Mouse (Mus musculus) gastrocnemius, adult 8-10 months (tissue): Measurements from ENCODE around the gene Alkbh7. TPM values are rescaled to one million over a fixed set of nuclear protein-coding genes. Genes with fewer than 3 reads are reported as not detected.
A peak's percentile ranks its signal among the peaks of the same experiment; 100 is the strongest.

ENCODE experiments used
- DNase-seq, 2 experiments: peaks; one replicate each; pipeline ENCODE4 v3.0.0; 2022; ENCODE audit warnings: low spot score in 2 of 2
- total RNA-seq, 4 experiments: library from RNA; stranded (reverse); gene quantifications; 2 replicates each; pipeline ENCODE4 v1.2.4; 2022

The Alkbh7 gene
- total RNA-seq = 10 to 100 TPM; 20.2 to 27.1 (median 21.9) TPM

DNA sequence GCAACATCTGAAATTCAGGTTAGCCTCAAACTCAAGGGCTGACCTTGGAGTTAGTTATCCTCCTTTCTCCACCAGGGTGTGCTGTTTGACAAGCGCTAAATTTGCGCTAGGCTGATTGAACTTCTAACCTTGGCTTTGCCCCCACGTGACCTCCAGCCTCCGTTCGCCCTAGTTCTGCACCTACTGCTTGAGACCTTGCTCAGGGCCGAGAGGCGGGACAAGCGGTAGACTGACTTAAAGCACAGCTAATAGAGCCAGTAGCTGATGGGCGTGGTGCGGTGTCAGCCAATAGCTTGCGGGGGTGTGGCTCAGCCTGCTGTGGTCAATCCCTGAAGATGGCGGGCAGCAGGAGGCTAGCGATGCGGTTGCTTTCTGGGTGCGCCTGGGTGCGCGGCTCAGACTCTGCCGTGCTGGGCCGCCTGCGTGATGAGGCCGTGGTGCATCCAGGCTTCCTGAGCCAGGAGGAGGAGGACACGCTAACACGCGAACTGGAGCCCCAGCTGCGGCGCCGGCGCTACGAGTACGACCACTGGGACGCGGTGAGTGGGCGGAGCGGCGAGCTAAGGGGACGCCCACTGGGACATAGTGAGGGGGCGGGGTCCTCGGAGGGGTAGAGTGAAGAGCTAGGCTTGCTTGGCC lies at the start of gene Alkbh7:
Gene Alkbh7 (plus strand): TSS at position 311 of the 639 bp plus-strand sequence.
- peak; percentile 94 to 97 for DNase-seq

DNA sequence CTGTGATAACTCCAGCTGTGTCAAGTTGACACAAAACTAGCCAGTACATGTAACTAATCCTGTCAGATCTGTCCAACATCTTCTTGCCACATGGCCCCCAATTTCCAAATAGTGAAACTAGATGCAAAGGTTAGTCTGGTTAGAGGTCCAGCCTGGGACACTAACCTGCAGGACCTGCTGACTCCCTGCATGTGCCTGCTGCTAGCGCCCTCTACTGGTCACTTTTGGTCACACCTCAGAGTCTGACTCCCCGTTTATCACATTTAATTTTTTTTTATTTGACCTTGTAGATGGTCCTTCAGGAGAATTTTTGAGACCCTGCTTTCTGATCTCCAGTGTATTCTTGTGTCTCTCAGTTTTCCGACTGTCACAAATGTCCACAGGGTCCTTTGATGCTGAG lies 46.2 kb upstream of the Alkbh7 start:
- DNase-seq = peak; percentile 33 to 40

DNA sequence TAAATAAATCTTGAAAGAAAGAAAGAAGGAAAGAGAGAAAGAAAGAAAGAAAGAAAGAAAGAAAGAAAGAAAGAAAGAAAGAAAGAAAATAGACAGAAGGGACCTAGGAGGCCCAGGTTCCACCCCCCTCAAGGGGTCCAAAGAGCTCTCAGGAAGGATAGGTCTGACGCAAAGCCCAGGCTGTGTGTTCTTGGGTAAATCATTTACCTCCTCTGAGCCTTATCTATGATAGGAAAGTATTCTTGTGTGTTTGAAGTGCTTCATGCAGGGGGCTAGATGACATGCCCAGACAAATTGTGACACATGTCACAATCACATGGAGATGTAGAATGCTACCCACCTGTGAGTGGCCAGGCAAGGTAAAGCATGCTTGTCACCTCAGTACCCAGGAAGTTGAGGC lies 44.5 kb upstream of the Alkbh7 start:
- DNase-seq = no peak

DNA sequence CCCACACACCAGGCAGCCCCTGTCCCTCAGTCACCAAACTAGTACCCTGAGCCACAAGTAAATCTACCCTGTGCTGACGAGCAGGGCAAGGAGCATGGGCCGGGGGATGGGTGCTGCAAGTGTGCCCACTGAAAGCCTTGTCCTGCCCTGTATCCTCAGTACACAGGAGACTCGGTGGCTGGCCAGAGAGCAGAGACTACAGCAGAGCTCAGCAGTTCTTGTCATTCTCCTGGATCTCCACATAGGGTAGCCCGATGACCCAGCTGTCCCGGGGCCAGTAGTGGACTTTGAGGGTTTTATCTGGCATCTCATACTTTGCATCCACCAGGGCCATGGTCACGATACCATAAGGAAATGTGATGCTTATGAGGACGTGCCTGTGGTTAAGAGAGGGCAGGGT lies 42.3 kb upstream of the Alkbh7 start:
- no peak for DNase-seq

DNA sequence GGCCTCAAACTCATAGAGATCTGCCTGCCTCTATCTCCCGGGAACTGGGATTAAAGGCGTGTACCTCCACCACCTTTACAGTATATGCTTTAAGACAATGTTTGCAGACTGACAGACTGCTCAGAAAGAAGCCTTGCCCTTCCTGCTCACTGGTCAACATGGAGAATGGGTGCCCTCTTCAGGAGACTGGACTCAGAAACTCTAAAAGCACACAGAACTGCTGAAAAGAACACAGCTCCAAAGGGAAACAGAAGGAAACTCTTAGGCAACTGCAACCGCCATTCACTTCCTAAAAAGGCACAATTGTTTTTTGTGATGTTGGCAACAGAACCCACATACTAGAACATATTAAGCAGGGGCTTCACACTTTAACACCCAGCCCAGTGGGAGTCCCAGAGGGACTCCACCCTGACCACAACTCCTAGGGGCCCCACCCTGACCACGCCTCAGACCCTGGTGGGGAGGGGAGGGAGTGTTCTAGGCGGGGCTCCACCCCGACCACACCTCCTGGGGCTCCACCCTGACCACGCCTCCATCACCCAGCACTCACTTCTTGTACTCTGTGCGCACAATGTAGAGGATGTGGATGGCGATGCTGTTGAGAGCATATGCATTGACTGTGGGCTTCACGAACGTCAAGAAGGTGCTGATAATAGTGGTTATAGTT lies 39.2 kb upstream of the Alkbh7 start:
- DNase-seq = no peak

DNA sequence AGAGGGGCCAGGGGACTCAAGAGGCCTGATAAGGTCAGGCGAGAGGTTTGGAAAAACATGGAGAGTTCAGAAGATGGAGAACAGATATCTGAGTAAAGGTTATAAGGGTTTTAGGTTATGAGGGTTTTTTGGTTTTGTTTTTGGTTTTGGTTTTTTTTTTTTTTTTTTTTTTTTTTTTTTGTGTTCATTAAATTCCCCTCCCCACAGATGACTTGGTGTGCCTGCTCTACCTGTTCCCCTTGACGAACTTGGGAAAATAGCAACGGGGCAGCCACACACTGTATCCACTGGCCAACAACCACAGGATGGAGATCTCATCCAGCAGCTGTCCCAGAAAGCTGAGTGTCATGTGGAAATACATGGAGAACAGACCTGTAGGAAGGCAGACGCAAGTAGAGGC lies 38.5 kb upstream of the Alkbh7 start:
- no peak for DNase-seq

DNA sequence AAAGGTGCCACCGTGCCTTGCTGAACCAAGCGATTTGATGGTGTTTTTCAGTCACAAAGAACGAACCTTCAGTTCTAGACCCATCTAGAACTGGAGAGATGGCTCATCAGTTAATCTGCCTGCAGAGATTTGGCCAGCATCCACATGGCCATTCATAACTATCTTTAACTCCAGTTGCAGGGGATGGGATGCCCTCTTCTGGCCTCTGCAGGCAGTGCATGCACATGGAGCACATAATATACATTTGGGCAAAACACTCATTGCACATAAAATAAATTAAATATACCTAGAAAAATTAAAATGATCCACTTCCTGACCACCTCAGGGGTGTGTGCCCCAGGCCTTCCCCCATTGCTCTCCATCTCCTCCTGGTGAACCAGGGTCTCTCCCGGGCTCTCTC lies 35.3 kb upstream of the Alkbh7 start:
- DNase-seq = no peak

DNA sequence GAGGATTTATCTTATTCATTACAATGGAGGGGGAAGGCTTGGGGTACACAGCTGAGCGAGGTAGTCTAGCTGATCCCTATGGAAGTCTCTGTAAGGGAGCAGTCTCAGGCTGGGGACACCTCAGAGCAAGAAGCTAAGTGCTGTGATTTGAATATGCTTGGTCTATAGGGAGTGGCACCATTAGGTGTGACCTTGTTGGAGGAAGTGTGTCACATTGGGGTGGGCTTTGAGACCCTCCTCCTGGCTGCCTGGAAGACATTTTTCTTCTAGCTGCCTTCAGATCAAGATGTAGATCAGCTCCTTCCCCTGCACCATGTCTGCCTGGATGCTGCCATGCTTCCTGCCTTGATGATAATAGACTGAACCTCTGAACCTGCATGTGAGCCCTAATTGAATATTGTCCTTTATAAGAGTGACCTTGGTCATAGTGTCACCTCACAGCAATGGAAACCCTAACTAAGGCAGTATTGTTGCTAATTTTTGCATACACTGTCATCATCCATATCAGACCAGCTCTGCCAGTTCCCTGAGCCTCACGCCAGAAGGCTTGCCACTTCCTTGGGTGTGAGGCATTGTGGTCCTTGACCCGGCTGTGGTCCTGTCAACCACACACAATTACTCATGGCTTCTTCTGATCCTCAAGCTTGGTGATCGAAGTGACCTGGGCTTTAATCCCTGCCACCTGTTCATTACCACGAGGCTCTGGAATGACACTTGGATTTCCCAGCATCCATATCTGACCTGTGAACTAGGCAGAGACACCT lies 34.3 kb upstream of the Alkbh7 start:
- DNase-seq = no peak

DNA sequence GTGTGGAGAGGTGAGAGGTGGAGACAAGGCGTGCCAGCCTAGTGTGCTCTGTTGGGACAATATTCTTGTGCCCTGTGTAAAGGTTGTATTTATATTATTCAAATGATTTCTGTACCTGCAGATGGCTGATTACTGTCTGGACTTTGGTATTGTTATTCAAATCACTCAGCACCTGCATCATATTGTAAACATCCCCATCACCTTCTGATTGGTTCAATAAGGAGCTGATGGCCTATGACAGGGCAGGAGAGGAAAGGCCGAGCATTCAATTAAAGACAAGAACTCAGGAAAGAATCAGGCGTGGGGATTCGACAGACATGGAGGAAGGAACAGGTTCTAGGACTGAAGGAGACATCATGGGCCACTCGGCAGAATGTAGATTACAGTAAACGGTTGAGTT lies 33.5 kb upstream of the Alkbh7 start:
- no peak for DNase-seq

DNA sequence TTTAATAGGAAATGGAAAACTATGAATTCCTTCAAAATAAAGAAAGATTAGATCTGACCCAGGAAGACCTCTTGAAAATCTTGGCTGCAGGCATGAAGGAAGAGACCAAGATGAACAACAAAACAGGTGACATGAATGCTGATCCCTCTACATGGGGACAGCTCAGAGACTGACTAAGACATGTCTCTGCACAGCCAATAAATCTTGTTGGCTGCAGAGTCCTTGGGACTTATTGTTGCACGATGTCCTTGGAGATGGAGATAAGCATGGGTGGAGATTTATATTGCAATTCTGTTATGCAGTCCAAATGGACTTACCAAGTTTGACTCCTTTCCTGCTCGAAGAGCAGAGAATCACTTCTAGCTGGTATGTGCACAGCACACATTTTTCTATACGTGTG lies 27.8 kb upstream of the Alkbh7 start:
- no peak for DNase-seq

DNA sequence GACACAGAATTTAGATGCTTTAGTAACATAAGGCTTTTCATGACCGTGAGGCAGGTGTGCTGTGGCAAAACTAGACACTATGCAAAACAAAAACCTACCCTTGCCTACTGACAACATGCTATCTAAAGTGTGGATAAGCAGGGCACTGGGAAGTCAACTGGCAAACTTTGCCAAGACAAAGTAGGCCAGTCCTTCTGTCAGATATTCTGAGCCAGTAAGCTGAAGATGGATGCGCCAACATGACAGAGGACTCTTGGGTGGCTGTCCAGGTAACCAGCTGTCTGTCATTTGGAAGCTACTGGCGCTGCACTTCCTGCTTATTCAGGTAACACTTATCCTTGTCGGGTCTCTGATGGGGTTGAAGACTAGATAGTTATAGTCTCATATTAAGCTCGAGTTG lies 27.1 kb upstream of the Alkbh7 start:
- no peak for DNase-seq

DNA sequence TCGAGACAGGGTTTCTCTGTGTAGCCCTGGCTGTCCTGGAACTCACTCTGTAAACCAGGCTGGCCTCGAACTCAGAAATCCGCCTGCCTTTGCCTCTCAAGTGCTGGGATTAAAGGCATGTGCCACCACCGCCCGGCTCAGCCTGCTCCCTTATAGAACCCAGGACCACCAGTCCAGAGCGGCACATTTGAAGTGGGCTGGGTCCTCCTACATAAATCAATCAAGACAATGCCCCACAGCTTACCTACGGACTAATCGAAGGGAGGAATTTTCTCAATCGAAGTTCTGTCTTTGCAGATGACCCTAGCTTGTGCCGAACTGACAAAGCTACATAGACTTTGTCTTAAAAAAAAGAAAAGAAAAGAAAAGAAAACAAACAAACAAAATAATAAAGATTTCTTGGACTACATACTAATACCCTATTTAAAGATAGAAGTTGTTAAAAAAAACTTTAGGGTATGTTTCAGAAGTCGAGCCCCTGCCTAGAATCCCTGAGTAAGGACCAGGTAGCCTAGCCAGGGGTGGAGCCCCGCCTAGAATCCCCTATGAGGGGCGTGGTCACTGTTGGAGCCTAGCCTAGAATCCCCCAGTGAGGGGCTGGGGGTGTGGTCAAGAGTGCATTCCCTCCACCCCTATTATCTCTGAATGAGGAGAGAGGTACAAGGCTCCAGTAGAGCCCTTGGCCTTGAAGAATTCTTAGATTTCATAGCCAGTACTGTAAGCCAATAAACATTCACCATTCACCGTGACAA lies 23.0 kb upstream of the Alkbh7 start:
- DNase-seq = no peak

DNA sequence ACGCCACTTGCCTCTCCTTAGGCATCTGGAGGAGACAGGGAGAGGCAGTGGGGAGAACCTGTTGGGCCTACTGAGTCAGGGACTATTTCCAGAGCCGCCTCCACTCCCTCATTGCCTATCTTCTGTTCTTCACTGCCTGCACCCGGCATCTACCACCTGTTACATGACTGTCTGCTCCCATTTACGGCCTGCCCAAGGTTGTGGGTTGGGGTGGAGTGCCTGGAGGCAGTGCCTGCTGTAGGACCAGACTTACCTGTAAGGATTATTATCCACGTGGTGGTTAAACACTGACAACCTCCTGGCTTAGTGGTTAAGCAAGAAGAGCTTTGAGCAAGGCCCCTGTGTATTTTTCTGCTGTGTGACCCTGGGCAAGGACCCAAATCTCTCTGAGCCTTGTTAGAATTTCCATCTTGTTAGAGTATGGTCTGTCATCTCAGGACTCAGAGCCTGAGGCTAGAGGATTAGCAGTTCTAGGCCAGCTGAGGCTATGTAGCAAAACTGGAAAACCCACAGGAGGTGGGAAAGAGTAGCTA lies 22.4 kb upstream of the Alkbh7 start:
- no peak for DNase-seq

DNA sequence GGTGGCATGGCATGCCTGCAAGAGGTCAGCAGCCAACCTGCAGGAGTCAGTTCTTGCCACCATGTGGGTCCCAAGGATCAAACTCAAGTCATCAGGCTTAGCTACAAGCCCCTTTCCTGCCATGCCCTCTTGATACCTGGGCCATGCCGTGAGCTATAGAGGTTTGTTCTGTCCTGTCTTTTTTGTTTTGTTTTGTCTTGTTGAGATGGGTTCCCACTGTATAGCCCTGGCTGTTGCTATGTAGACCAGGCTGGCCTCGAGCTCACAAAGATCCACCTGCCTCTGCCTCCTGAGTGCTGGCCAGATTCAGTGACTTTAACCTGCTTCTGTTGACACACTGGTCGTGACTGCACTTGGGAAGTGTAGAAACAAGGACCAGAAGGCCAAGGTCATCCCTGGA lies 21.7 kb upstream of the Alkbh7 start:
- DNase-seq = no peak

DNA sequence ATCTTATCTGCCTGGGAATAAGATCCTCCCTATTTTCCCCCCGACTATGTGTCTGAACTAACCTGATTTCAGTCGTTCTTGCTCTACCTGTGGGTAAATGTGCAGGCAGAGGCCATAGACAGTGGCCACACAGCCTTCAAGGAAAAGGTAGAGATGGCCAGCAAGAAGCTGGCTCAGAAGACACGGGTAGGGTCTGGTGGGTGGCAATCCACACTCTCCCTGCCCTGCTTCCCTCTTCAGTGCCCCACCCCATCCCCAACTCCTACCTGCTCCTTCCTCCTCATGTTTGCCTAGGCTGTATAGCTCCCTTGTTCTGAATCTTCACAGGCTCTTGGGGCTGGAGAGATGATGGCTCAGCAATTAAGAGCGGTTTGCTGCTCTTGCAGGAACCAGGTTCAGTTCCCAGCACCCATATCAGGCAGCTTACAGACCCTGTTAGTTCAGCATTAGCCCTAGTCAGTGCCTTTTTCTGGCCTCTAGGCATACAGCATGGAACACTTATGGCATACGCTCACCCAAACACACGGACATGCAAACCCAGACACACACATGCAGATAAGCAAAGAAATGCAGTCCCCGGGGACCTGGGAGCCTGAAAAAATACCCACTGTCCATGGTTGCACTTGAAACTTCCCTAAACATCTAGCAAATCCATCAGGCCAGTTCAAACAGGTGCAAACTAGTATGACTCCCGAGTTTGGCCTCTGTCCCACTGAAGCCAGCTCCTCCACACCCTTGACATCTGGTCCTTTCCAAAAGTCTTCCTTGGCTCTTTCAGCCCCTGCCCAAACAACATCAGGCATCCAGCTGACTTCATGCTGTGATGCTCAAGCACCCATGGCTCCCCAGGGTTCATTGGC lies 20.4 kb upstream of the Alkbh7 start:
- DNase-seq = no peak

DNA sequence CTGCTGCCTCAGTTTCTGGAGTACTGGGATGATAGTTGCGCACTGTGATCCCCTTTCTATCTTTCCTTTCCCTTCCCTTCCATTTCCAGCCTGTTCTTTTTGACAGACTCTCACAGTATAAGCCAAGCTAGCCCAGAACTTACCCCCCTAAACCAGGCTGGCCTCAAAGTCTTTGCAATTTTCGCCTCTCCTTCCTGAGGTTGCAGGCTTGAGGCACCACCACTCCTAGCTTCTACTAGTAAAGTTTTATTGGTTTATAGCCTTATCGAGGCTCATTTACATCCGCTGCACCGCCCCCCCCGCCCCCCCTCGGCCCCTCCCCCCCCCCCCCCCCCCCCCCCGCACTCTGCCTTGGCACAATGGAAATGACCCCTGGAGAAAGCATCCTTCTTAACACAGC lies 17.6 kb upstream of the Alkbh7 start:
- no peak for DNase-seq

DNA sequence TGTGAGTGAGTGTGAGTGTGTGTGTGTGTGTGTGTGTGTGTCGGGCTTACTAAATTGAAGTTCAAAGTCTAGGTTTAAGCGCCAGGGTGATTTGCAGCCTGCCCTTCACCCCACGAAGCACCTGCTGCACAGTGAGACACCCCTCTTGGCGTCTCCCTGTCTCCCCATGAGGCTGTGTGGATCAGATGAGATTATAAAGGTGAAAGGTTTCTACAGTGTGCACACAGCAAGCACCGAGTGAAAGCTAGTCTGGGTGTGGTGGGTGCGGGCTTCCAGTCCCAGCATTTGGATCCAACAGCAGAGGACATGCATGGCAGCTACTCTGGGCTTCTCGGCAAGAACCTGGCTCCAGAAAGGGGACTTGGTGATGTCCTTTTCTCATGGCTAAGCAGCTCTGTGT lies 16.1 kb upstream of the Alkbh7 start:
- DNase-seq = no peak

DNA sequence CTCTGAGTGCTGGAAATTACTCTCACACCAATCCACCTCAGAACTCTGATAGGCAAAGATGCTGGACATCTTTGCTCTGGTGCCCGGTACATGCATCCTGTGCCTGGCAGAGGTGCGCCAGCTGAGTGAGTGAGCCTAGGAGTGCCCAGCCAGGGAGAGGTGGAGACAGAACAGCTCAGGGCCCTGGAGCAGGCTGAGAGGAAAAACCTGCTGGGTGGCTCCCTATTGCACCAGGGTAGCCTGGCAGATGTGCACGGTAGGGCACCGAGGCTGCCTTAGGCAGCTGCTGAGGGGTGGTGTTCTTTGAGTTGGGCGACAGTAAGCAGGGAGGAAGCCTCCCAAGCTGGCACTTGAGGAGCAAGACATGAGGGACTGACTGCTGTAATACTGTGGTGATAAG lies 15.1 kb upstream of the Alkbh7 start, which contains the start of gene Acer1:
Gene Acer1 (minus strand): TSS at position 114 of the 400 bp plus-strand sequence.
- DNase-seq = no peak

DNA sequence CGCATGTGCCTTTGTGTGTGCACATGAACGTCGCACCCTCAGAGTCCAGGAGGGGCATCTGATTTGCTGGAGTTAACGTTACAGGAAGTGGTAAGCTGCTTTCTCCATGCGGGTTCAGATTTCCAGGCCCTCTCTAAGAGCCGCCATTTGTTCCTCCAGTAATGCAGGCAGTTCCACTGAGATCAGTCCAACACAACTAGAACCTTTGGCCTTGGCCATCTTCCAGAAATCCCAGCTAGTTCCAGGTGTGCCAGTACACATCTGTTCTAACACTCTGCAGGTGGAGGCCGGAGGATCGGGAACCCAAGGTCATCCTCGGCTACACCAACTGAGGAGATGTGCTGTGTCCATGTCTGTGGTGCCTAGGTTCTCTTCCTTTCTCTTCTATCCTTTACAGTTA lies 12.3 kb upstream of the Alkbh7 start:
- DNase-seq = no peak

DNA sequence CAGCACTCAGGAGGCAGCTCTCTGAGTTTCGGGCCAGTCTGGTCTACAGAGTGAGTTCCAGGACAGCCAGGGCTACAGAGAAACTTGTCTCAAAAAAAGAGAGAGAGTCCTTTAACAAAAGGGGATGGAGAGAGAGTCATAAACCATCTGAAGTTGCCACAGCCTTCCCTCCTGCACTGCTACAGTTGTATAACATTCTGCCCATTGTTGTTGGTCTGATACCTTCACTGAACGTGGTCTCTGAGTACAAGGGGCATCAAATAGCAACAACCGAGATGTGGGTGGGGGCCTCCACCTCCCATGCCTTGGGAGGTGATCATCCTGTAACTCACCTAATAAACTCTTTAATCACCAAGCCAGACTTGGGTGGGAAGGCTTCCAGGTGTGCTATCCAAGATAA lies 11.5 kb upstream of the Alkbh7 start:
- DNase-seq = no peak
